Mouse (Mus musculus): ENCODE data around the gene Gm20388. TPM values are rescaled to one million over a fixed set of nuclear protein-coding genes. Genes with fewer than 3 reads are reported as not detected.

Gm20388 gene
- total and polyA plus RNA-seq, 3 experiments, result 0.02 to 0.05 TPM; not detected in 1

- Histone ChIP-seq H3K9me3 (replicated peaks) (no peaks in the 10 kb centered on the region), H3K27me3 (ENCODE audit: insufficient read depth, low read length) (no peaks in the 10 kb centered on the region), H3K36me3 (replicated peaks) (peaks cover 100% of the 10 kb centered on the region), H3K4me1 (ENCODE audit: insufficient read depth, low read depth, low read length) (peaks cover 12% of the 10 kb centered on the region), H3K4me3 (ENCODE audit: low read depth, low read length) (no peak overlapping the region)
- DNase-seq (ENCODE audit: low spot score) (no peak), ATAC-seq (ENCODE audit: extremely low read depth, insufficient number of reproducible peaks, low FRiP score, poor library complexity, severe bottlenecking) (no peak)
- TF ChIP-seq POLR2AphosphoS5 (IDR thresholded peaks at IDR 0.05; ENCODE audit: insufficient replicate concordance, low read depth, low read length) (no peak), CTCF (IDR thresholded peaks at IDR 0.05; ENCODE audit: low read depth, low read length) (no peak), GATA1 (IDR thresholded peaks at IDR 0.05; ENCODE audit: borderline replicate concordance, low read length) (no peak), TAL1 (conservative IDR thresholded peaks at IDR 0.05; ENCODE audit: low read depth, low read length) (no peak), GATA2 (IDR thresholded peaks at IDR 0.05; ENCODE audit: borderline replicate concordance, low read depth, low read length) (no peak)
Observed at GRCm38 (mm10) chr8:121885001-121885400, 1974.4 kb downstream of the Gm20388 start.

- DNase-seq (ENCODE audit: low spot score), result no peak
- no peak for TF ChIP-seq CTCF (IDR thresholded peaks at IDR 0.05; ENCODE audit: low read depth, low read length)
- no peak for TF ChIP-seq TAL1 (conservative IDR thresholded peaks at IDR 0.05; ENCODE audit: low read depth, low read length)
- TF ChIP-seq GATA2 (IDR thresholded peaks at IDR 0.05; ENCODE audit: borderline replicate concordance, low read depth, low read length), result no peak
- TF ChIP-seq POLR2AphosphoS5 (IDR thresholded peaks at IDR 0.05; ENCODE audit: insufficient replicate concordance, low read depth, low read length), result no peak
- no peak for TF ChIP-seq GATA1 (IDR thresholded peaks at IDR 0.05; ENCODE audit: borderline replicate concordance, low read length)
- H3K4me1 ChIP-seq (ENCODE audit: insufficient read depth, low read depth, low read length), result peaks cover 8% of the 10 kb centered on the region
- ATAC-seq (ENCODE audit: extremely low read depth, insufficient number of reproducible peaks, low FRiP score, poor library complexity, severe bottlenecking), result no peak
- peaks cover 100% of the 10 kb centered on the region for H3K36me3 ChIP-seq (replicated peaks)
- no peaks in the 10 kb centered on the region for H3K9me3 ChIP-seq (replicated peaks)
- H3K4me3 ChIP-seq (ENCODE audit: low read depth, low read length), result no peak overlapping the region
- no peaks in the 10 kb centered on the region for H3K27me3 ChIP-seq (ENCODE audit: insufficient read depth, low read length)
Observed at GRCm38 (mm10) chr8:121885433-121885832, 1974.8 kb downstream of the Gm20388 start.

DNA sequence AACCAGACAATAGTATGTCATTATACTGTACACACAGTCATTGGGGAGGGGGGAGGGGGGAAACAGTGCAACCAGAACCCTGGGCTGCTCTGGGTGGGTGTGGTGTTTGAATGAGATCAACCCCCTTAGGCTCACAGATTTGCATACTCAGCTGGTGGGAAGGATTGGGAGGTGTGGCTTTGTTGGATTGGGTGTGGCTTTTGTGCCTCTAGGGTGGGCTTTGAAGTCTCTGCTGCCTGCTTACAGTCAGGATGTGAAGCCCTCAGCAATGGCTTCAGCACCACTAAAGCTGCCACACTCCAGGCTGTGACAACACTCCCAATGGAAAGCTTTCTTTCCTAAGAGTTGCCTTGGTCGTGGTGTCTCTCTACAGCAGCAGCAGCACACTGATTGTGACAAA is 1976.9 kb downstream of the Gm20388 start:
- H3K4me3 ChIP-seq (ENCODE audit: low read depth, low read length), result no peak overlapping the region
- H3K36me3 ChIP-seq (replicated peaks), result peaks cover 100% of the 10 kb centered on the region
- no peak for ATAC-seq (ENCODE audit: extremely low read depth, insufficient number of reproducible peaks, low FRiP score, poor library complexity, severe bottlenecking)
- DNase-seq (ENCODE audit: low spot score), result no peak
- H3K9me3 ChIP-seq (replicated peaks), result no peaks in the 10 kb centered on the region
- TF ChIP-seq TAL1 (conservative IDR thresholded peaks at IDR 0.05; ENCODE audit: low read depth, low read length), result no peak
- TF ChIP-seq GATA1 (IDR thresholded peaks at IDR 0.05; ENCODE audit: borderline replicate concordance, low read length), result no peak
- no peak for TF ChIP-seq CTCF (IDR thresholded peaks at IDR 0.05; ENCODE audit: low read depth, low read length)
- no peak for TF ChIP-seq POLR2AphosphoS5 (IDR thresholded peaks at IDR 0.05; ENCODE audit: insufficient replicate concordance, low read depth, low read length)
- TF ChIP-seq GATA2 (IDR thresholded peaks at IDR 0.05; ENCODE audit: borderline replicate concordance, low read depth, low read length), result no peak
- 0 out of 2 replicates have a peak, but pooled peaks cover 3% of the 10 kb centered on the region for H3K4me1 ChIP-seq (ENCODE audit: insufficient read depth, low read depth, low read length)
- H3K27me3 ChIP-seq (ENCODE audit: insufficient read depth, low read length), result no peaks in the 10 kb centered on the region

DNA sequence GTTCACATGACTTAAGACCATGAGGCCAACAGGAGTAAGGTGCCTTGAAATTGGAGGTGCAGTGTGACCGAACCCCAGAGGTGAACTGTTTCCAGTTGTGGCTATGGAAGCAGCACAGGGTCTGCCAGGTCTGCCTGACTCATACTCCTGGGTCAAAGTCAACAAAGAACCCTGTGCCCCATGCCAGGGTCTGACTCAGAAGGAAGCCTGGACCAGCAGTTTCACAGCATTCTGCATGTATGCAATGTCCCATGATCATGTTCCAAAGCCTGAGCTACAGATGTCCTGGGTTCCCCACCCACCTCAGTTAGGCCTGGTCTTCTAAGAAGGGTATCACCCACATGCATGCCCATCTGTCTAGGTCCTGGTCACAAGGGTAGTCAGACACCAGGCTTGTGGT is 1978.7 kb downstream of the Gm20388 start:
- TF ChIP-seq TAL1 (conservative IDR thresholded peaks at IDR 0.05; ENCODE audit: low read depth, low read length) (no peak), CTCF (IDR thresholded peaks at IDR 0.05; ENCODE audit: low read depth, low read length) (no peak), GATA2 (IDR thresholded peaks at IDR 0.05; ENCODE audit: borderline replicate concordance, low read depth, low read length) (no peak), GATA1 (IDR thresholded peaks at IDR 0.05; ENCODE audit: borderline replicate concordance, low read length) (no peak), POLR2AphosphoS5 (IDR thresholded peaks at IDR 0.05; ENCODE audit: insufficient replicate concordance, low read depth, low read length) (no peak)
- Histone ChIP-seq H3K36me3 (replicated peaks) (peaks cover 100% of the 10 kb centered on the region), H3K9me3 (replicated peaks) (no peaks in the 10 kb centered on the region), H3K4me3 (ENCODE audit: low read depth, low read length) (no peak overlapping the region), H3K4me1 (ENCODE audit: insufficient read depth, low read depth, low read length) (peaks cover 6% of the 10 kb centered on the region; the same call in 1 of the 2 replicates), H3K27me3 (ENCODE audit: insufficient read depth, low read length) (no peaks in the 10 kb centered on the region)
- ATAC-seq (ENCODE audit: extremely low read depth, insufficient number of reproducible peaks, low FRiP score, poor library complexity, severe bottlenecking) (no peak), DNase-seq (ENCODE audit: low spot score) (no peak)

DNA sequence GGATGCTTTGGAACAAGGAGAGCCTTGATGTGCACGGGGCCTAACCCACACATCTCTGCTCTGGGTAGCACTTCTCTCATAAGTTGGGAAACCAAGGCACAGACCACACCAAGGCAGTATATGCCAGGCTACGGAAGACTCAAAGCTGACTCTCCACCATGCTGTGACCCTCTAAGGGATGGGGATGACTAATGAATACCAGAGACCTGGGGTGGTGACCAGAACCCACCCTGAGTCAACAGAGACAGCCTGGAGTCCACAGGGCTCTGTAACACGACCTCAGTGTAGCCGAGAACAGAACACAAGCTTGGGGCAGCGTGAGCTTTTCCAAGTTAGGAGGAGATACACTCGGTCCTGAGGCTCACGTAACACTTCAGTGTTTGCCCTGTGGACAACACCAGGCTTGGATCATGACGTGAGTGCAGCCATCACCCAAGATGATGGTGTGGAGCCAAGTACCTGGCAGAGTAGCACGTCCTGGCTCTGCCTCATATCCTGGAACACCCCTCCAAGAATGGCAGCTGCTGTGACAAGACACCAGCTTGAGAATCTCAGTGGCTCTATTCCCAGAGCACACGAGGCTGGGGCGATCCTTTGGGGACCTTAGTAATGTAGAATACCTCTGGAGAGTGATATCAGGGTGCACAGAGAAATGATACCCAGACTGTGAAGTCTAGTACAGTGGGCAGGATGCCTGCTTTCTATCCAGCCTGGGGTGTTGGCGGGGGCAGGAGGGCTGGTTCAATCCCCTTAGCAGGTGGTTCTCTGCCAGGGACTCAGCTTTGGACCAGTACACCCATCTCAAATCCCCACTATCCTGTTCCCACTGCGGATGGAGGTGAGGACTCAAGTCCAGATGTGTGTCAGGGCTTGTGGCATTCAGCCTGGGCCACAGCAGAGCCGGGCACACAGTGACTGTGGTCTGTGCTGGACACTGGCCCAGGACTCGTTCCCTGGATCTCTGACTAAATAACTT is 1979.5 kb downstream of the Gm20388 start:
- Histone ChIP-seq H3K27me3 (ENCODE audit: insufficient read depth, low read length) (no peaks in the 10 kb centered on the region), H3K4me3 (ENCODE audit: low read depth, low read length) (no peak overlapping the region), H3K4me1 (ENCODE audit: insufficient read depth, low read depth, low read length) (peaks cover 11% of the 10 kb centered on the region; the same call in 1 of the 2 replicates), H3K9me3 (replicated peaks) (no peaks in the 10 kb centered on the region), H3K36me3 (replicated peaks) (peaks cover 100% of the 10 kb centered on the region)
- DNase-seq (ENCODE audit: low spot score) (no peak), ATAC-seq (ENCODE audit: extremely low read depth, insufficient number of reproducible peaks, low FRiP score, poor library complexity, severe bottlenecking) (no peak)
- TF ChIP-seq GATA2 (IDR thresholded peaks at IDR 0.05; ENCODE audit: borderline replicate concordance, low read depth, low read length), result no peak
- no peak for TF ChIP-seq CTCF (IDR thresholded peaks at IDR 0.05; ENCODE audit: low read depth, low read length)
- TF ChIP-seq TAL1 (conservative IDR thresholded peaks at IDR 0.05; ENCODE audit: low read depth, low read length), result no peak
- no peak for TF ChIP-seq GATA1 (IDR thresholded peaks at IDR 0.05; ENCODE audit: borderline replicate concordance, low read length)
- no peak for TF ChIP-seq POLR2AphosphoS5 (IDR thresholded peaks at IDR 0.05; ENCODE audit: insufficient replicate concordance, low read depth, low read length)

GRCm38 (mm10) chr8:121892875-121893274 is 1982.2 kb downstream of the Gm20388 start:
- Histone ChIP-seq H3K36me3 (replicated peaks) (peaks cover 100% of the 10 kb centered on the region), H3K27me3 (ENCODE audit: insufficient read depth, low read length) (no peaks in the 10 kb centered on the region), H3K9me3 (replicated peaks) (no peaks in the 10 kb centered on the region), H3K4me1 (ENCODE audit: insufficient read depth, low read depth, low read length) (peaks cover 29% of the 10 kb centered on the region), H3K4me3 (ENCODE audit: low read depth, low read length) (no peak overlapping the region)
- TF ChIP-seq POLR2AphosphoS5 (IDR thresholded peaks at IDR 0.05; ENCODE audit: insufficient replicate concordance, low read depth, low read length) (no peak), CTCF (IDR thresholded peaks at IDR 0.05; ENCODE audit: low read depth, low read length) (no peak), GATA2 (IDR thresholded peaks at IDR 0.05; ENCODE audit: borderline replicate concordance, low read depth, low read length) (no peak), GATA1 (IDR thresholded peaks at IDR 0.05; ENCODE audit: borderline replicate concordance, low read length) (no peak), TAL1 (conservative IDR thresholded peaks at IDR 0.05; ENCODE audit: low read depth, low read length) (no peak)
- DNase-seq (ENCODE audit: low spot score) (no peak), ATAC-seq (ENCODE audit: extremely low read depth, insufficient number of reproducible peaks, low FRiP score, poor library complexity, severe bottlenecking) (no peak)

All from G1E (cell line).